Mouse (Mus musculus) ES-E14 (cell line): Measurements from ENCODE around the gene Acad12.

Experiments
- CHD2 ChIP-seq: IDR thresholded peaks from 2 replicates; pipeline ENCODE4 v1.6.1; 2014; ENCODE audit warnings: mild to moderate bottlenecking, low read depth, low read length, inconsistent platforms
- HCFC1 ChIP-seq: IDR thresholded peaks from 2 replicates; pipeline ENCODE4 v1.6.1; 2012; ENCODE audit warnings: low read length, inconsistent platforms, borderline replicate concordance; ENCODE audit not compliant: insufficient read depth
- MAFK ChIP-seq: IDR thresholded peaks from 2 replicates; pipeline ENCODE4 v1.6.1; 2014; ENCODE audit warnings: mild to moderate bottlenecking, low read depth, low read length, inconsistent platforms; ENCODE audit not compliant: insufficient read depth
- ZC3H11A ChIP-seq: IDR thresholded peaks from 2 replicates; pipeline ENCODE4 v1.6.1; 2012; ENCODE audit warnings: low read depth, mild to moderate bottlenecking, inconsistent platforms, low read length, borderline replicate concordance
- ZNF384 ChIP-seq: IDR thresholded peaks from 2 replicates; pipeline ENCODE4 v1.6.1; 2012; ENCODE audit warnings: low read depth, low read length, inconsistent platforms

GRCm38 (mm10) chr5:121562436-121562835 lies 56.3 kb downstream of the Acad12 start:
- TF ChIP-seq ZC3H11A: no peak
- TF ChIP-seq MAFK: no peak
- no peak for TF ChIP-seq HCFC1
- TF ChIP-seq ZNF384: no peak
- TF ChIP-seq CHD2: no peak
